Mouse (Mus musculus): ENCODE data around the gene Brd1.
A peak's percentile ranks its signal among the peaks of the same experiment; 100 is the strongest.
"Not testable (repeated sequence)": the region's sequence is repeated elsewhere in the genome, so short reads cannot be mapped to it uniquely, and the experiment has no call there.

Gene Brd1

DNA sequence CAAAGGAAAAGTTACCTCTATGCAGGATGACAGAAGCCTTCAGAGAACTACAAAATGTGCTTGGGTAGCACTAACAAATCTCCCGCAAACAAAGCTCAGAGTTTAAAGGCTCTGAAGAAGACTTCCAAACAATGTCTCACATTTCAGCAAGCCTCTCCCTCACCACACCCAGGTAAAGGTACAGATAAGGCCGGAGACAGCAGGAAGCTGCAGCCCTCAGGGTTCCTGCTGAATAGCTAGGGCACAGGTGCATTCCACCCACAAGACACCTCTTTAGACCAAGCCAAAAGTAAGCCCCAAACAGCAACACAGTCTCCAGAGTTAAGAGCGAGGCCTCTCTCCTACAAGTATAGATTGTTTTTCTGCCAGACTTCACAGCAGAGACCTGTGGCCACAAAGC, 3.3 kb downstream of the Brd1 start:
- no peak for DNase-seq (ENCODE audit: low spot score)

DNA sequence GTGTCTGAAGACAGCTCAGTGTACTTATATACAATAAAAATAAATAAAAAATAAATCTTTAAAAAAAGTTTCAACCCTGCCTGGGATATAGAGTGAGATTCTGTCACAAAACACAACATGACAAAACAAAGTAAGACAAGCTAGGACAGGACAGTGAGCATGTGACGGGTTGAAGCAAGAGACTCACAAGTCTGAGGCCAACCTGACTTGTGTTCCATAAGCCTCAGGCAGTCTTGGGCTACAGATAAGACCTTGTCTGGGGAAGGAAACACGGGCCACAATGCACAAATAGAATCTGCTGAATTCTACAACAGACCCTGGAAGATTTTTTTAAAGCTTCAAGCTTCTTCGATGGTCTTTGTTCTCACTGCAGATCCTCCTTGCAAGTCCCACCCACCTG, 6.8 kb downstream of the Brd1 start:
- DNase-seq (ENCODE audit: low spot score), result no peak

DNA sequence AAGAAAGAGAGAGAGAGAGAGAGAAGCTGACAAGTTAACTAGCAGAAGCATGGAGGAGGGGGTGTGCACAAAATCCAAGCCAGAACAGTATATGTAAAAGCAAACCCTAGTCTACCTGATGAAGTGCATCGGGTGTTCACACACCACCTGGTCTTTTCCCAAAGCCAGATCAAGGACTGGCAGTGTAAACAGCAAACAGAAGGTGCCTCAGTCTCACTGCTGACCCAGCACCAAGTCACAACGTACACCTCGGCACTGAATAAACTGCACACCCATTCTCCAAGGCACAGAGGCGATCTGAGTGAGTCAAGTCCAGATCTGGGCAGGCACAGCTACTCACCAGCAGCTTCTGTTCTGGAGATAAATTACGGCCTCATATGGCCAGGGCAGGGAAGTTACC, 9.0 kb downstream of the Brd1 start:
- DNase-seq (ENCODE audit: low spot score), result no peak

DNA sequence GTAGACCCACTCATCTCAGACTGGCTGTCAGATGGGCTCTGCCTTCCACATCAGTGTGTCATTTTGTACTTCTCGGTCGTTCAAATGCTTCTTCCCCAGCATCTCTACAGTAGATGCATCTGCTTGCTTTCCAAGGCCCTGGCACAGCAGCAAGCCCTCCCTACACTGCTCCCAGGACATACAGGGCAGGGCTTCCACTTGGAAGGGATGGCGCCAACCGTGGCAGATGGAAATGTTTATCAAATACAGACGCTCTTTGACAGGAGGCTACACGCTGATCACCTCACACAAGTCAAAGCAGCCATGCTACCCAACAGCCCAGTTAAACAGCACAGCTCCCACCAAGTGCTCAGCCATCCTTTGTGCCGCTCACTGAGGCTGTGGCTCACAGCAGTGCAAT, 9.7 kb downstream of the Brd1 start:
- no peak for DNase-seq (ENCODE audit: low spot score)

DNA sequence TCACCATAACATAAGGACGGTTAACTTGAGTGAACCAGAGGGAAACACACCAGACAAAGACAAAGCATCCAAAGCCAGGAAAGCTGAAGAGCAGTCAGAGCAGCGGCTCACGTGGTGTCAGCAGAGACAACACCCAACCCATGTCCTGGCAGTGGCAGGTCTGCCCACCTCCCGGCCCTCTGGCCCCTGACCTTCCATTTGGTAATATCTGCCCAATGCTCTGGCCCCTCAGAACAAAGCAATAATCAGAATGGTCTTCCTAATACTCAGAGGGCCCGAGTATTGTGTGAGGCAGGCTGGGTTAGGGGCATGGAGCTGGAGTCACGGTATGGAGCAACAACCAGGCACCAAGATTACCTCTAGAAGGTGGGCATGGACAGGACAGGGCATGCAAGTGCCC, 10.8 kb downstream of the Brd1 start:
- DNase-seq (ENCODE audit: low spot score), result no peak

DNA sequence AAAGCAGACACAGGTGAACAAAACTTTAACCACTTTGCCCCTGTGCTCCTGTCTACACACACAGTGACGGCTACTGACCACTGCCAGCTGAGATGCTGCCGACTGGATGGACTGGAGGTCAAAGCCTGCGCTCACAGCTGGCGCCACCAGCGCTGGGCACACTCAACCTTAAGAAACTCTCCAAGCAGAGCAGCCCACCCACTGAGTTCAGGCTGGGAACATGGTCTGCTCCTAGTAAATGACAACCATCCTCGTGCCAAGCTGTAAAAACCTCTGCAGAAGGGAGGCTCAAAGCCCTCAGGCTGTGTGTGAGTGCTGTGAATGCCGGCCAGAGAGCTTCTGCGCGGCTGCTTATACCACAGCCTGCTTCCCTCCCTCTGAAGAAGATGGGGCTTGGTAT, 16.8 kb downstream of the Brd1 start:
- no peak for DNase-seq (ENCODE audit: low spot score)

DNA sequence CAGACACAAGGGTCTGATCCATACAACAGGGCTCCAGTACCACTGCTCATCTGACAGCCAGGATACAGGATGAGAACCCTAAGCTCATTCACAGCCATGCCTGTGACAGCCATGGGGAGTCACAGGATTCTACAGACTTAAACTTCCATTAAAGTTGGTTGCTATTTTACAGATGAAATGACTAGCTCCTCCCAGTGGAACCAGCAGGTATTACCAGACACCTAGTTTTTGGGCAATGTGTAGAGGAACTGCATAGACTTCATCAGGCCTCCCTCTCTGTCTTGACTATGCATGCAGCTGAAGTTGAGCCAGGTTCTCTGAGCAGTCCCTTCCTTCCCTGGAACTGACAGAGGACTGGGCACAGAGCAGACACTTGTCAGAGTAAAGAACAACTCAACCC, 17.7 kb downstream of the Brd1 start:
- no peak for DNase-seq (ENCODE audit: low spot score)

DNA sequence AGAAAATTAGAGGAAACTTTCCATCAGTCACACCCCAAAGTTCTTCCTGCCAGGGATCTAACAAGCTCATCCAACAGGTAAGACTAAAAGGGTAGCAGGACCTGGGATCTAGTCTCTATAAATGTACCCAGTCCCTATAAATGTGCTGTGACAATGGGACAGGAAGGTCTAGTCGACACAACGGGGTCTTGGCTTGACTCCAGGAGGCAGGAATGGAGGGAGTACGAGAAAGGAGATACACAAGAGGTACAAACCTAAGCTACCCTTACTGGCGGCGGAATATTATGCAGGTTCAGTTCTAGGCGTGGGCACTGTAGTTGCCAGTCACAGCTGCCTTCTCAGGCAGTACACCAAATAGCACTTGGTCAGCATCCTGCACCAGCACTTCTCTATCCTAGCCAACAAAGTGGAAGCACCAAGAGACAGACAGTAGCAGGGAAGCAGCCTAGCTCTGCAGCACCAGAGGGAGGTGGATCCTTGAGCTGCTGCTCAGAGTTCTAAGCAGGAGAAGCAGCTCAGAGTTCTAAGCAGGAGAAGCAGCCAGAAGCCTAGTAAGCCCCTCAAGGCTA, 19.9 kb downstream of the Brd1 start:
- no peak for DNase-seq (ENCODE audit: low spot score)

DNA sequence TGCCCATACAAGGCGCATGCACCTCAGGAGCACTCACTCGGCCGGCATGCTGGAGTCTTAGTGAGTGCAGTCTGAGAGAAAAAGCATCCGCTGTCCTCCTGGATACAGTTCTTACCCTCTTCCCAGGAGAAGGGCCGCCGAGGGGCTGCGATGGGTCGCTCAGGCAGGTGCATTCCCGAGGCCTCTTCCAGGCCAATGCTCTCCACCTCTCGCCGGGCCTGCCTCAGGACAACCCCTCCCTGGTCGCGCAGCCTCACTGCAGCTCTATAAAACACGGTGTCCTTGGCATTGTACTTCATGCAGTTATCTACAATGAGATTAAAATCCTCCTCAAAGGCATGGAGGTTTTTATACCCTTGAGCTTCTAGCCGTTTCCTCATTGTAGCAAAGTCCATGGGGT, 21.5 kb downstream of the Brd1 start:
- DNase-seq (ENCODE audit: low spot score), result peak; percentile 53

DNA sequence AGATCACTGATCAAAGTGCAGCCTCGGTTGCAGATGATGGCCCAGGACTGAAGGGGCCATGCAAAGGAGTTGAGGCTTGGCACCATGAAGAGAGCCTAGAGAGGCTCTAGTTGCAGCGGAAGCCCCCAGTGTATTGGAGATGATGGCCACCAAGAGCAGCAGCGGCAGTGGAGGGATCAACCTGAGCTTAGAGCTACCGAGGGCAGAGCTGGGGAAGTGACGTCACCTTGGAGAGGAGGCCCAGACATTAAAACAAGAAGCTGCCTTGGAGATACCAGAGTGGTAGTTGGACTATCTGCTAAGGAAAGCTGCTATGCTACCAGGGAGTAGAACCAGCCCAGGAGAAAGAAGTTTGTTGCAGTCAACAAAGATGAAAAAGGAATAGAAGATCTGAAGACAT, 24.2 kb downstream of the Brd1 start:
- DNase-seq (ENCODE audit: low spot score), result no peak

DNA sequence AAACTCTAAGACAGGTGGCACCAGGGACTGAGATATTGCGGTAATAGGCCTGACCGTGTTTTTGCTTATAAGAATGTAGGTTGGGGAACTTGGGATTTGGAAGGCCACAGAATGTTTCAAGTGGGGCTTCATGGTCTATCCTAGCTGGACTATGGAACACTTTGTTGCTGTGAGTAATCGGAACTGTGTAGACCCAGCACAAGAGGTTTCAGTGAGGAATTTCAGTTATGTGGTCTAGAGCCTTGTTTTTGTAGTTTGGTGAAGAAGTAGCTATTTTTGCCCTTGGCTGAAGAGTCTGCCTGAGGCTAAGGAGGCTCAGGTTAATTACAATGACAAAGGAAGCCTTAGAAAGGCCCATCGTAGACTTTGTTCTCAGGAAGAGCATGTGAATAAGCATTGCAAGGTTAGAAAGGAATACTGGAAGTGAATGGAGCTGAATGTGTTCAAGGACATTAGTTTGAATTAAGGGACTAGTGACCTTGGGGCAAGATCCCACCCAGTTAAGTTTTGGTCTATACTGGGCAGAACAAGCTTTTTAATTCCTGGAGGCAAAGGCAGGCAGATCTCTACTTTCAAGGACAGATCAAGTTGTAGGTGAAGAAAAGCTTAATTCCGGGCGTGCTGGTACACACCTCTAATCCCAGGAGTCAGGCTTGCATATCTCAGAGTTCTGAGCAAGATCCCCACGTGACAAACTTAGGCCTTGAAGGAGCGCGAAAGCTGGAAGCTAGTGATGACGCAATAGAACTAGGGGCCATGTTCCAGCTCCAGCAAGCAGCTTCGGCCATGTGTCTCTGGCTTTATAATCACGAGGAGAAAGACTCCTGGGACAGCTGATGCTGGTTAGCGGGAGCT, 25.1 kb downstream of the Brd1 start:
- DNase-seq (ENCODE audit: low spot score), result no peak

DNA sequence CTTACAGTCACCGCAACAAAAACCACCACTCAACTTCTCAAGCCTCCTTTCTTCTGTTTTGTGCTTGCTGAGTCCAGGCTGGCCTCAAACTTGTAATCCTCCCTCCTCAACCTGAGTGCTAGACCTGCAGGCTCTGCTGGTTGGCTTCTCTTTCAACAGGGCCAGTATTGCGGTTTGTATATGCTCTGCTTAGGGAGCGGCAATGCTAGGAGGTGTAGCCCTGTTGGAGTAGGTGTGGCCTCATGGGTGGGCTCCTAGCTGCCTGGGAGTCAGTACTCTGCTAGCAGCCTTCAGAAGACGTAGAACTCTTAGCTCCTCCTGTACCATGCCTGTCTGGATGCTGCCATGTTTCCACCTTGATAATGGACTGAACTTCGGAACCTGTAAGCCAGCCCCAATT, 25.8 kb downstream of the Brd1 start:
- no peak for DNase-seq (ENCODE audit: low spot score)

DNA sequence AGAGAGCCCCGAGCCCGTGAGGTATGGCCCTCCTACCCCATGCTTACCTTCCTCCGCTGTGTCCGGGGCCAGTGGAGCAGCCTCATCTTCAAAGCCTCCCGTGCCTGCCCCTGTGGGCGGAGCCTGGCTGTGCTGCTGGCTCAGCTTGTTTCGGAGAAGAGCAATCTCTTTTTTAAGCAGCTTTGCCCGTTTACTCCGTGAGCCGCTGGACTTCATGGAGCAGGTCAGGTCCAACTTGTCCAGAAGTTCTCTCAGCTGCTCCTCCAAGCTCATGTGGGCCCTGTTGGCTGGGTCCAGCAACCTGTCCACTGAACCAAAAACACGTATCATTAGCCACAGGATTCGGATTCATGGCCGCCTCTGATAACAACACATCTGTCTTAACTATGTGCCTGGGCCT, 27.0 kb downstream of the Brd1 start:
- not testable (repeated sequence) for DNase-seq (ENCODE audit: low spot score)

DNA sequence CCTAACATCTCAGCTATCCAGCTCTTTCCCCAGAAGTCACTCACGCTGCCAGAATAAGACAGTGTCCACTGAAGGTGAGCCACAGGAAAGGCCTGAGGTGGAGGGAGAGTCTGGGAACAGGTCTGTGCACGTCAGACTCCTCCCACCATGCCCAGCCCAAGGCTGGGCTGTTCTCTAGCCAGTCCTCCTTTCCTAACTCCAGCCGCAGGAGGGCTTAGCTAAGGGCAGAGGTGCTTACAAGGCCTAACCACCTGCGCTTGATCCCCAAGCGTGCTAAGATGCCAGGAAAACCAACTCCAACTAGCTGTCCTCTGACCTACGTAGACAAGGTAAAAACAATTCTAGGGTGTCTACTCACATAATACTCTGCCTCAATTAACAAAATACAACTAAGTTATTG, 27.7 kb downstream of the Brd1 start:
- DNase-seq (ENCODE audit: low spot score), result no peak

DNA sequence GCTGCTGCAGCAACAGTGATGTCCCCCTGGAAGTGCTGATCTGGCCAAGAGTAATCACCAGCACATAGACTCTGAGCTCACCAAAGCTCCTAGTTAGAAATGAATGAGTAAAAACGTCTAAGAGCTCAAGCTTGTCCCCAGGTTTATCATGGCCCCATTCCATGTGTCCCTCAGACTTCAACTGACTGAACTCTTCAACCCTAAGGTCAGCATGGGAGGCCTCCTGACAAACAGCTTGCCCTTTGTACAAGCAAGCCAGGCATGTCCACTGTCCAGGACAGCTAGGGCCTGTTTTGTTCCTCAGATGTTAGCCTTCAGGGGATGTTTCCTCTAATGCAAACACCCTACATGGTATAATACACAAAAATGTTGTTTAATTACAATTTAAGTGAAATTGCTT, 29.7 kb downstream of the Brd1 start:
- no peak for DNase-seq (ENCODE audit: low spot score)

DNA sequence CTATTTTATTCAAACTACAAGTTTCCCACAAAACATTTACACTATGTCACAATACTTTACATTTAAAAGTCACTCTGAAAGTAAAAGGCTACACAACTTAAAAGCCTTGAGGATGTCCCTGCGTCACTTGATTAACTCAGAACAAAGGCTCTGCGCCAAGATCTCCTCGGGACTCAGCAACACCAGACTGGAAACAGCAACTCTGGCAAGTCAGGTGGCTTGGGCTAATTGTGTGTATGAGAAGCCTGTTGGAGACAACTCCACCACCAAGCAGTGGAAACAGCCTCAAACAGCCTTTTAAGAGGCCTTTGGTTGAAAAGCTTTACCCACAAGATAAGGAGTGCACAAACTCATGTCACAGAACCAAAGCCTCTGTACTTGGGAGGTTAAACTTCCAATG, 31.5 kb downstream of the Brd1 start:
- DNase-seq (ENCODE audit: low spot score), result no peak

DNA sequence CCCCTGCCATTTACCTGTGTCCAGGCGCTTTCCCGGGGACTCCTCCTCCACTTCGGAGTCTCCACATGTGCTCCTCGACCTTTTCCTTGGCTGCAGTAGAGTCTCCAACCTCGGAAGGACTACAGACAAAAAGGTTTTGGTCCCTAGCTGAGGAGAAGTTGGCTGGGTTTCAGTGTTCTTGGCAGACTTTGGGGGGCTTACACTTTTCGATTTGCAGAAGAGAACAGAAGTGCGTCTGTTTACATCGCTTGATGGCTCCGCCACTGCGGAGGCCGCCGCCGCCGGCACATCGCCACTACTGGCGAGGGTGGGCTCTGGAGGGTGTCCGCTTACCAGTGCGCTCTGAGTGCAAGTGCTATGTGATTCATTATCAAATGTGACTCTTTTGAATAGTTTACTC, 33.3 kb downstream of the Brd1 start:
- DNase-seq (ENCODE audit: low spot score), result no peak

DNA sequence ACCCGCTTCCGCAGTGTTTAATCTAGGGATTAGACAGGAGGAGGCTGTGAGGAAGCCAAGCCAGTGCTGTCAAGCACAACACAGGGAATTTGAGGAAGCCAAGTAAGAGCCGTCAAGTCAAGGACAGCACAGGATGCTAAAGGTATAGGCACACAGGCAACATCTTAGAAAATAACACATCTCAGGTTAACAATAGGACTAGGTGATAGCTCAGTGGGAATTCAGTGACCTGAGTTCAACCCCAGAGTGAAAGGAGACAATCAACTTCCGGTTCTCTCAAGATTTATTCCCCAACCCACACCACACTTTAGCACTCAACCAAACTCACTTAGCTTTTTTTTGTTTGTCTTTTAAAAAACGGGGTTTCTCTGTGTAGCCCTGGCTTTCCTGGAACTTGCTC, 34.5 kb downstream of the Brd1 start:
- DNase-seq (ENCODE audit: low spot score), result no peak

DNA sequence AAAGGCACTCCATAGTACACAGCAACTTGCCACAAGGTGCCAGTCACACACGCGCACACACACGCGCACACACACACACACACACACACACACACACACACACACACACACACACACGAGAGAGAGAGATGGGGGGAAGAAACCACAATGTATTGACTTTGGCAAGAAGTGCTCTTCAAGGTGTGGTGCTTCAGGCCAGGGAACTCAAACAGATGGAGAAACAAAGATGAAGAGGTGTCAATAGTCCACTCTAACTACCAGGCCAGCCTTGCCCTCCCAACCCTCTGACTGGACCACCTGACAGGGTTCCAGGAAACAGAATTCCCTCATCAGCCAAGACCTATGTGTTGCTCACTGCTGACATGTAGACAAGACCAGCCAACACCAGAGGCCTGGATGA, 36.4 kb downstream of the Brd1 start:
- DNase-seq (ENCODE audit: low spot score), result no peak

DNA sequence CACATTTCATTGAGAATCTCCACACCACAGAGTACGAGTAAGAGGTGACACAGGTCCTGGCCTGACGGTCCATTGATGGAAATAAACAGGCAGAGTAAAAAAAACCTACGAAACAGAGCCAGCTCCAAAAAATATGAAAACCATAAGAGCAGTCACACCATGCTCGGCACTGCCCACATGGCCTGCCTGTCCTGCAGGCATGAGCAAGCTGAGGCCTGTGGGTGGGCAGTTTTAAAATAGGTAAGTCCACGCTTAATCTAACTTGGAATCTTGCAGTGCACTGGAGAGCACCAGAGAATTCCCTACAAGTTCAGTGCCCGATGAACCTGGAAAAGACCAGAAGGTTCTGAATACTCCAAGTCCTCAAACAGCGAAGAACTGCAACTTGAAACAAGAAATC, 38.0 kb downstream of the Brd1 start:
- no peak for DNase-seq (ENCODE audit: low spot score)

DNA sequence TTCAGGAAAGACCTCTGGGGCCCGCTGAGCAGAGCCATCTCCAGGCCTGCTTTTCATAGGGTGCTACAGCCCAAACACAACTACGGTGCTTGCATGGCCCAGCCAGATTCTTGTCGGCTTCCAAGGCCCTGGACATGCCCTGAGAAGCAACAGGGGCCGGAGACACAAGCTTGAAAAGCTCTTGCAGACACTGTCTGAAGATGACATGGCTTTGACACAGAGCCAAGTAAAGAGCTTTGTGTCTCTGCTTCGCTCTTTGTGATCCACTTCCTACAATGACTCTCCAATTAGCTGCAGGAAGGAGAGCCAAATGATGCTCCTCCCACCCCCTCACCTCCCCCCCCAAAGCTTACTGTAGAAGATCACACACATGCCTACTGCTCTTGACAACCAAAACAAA, 40.0 kb downstream of the Brd1 start:
- DNase-seq (ENCODE audit: low spot score), result no peak

DNA sequence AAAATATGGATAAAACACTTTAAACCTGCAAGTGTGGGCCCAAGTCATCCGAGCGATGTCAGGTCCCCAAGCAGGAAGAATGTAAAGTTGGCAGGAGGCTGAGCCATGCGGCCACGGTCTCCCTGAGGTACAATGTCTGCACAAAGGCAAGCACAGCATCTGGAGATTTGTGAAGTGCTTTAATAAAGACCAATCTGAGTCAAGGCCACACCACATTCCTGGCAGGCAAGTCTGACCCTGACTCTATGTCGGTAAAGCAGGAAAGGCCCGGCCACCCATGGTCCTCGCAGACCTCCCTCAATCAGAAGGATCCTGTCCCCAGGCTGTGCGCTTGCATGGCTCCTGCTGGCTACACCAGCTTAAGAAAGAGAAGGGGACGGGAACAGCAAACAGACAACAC, 41.3 kb downstream of the Brd1 start:
- peak; percentile 17 for DNase-seq (ENCODE audit: low spot score)

DNA sequence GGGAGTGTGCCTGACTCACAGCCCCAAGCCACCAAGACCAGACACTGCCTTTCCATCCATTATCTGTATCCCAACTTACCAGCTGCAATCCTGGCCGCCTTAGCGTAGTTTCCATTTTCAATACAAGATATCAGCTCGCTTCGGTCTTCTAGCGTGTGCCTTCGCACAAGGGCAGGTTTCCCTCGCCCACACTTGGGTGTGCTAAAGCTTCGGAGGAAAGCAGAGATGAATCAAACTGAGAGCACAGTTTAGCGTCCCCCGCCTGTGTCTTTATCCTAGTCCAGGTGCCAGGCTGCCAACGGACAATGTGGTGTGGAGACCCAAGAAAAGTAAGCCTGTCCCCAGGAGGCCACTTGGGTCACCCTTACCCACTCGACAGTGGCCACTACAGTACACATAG, 42.9 kb downstream of the Brd1 start:
- no peak for DNase-seq (ENCODE audit: low spot score)

DNA sequence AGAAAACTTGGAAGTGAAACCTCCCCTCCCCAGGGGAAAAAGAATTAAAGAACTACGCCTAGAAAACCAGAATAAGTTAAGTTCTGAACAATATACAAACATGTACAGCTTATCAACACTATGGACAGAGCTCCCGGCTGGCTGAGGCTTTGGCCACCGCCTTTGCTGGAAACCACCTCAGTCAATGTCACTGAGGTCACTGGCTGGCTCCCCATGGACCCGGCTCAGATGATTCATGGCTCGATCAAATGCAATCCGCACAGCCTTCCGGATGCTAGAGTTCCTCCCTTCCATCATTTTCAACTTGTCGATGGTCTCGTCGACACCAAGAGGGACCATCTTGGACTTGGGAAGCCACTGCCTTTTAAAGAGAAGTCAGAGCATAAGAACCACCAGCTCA, 45.9 kb downstream of the Brd1 start:
- no peak for DNase-seq (ENCODE audit: low spot score)

Data from ovary, adult 18-20 months (tissue).